Mouse (Mus musculus): ENCODE results near the gene Rgl1. TPM values are rescaled to one million over a fixed set of nuclear protein-coding genes. Genes with fewer than 3 reads are reported as not detected.

Gene Rgl1
- polyA plus RNA-seq, 2 experiments = 5.4 to 8.6 TPM

- DNase-seq (ENCODE audit: low read depth in 3 of 3, low spot score in 3 of 3) (no peak), ATAC-seq (ENCODE audit: insufficient read depth) (no peak)
- no peak overlapping the region for H3K4me2 ChIP-seq (ENCODE audit: low read depth)
- H3K9ac ChIP-seq (replicated peaks) = no peak overlapping the region
- H3K4me1 ChIP-seq (replicated peaks; ENCODE audit: control insufficient read depth in 2 of 2, insufficient read depth in 2 of 2, low read length in 1 of 2) = no peaks in the 10 kb centered on the region
- H3K9me3 ChIP-seq (ENCODE audit: control insufficient read depth, low read length) = no peaks in the 10 kb centered on the region
- peaks cover 51% of the 10 kb centered on the region for H3K36me3 ChIP-seq (replicated peaks; ENCODE audit: control insufficient read depth, insufficient read depth, low read depth)
- TF ChIP-seq CTCF (IDR thresholded peaks at IDR 0.05; ENCODE audit: low read depth) = no peak
- TF ChIP-seq EP300 (IDR thresholded peaks at IDR 0.05; ENCODE audit: low read depth) = no peak
- no peak overlapping the region for H3K27ac ChIP-seq
- no peak overlapping the region for H3K4me3 ChIP-seq (ENCODE audit: insufficient read depth in 1 of 2, low read depth in 2 of 2, low read length in 2 of 2)
- WGBS (ENCODE audit: insufficient replicate concordance) = 83% methylated on average over 9 of the region's 9 CpGs
- peaks cover under 1% of the 10 kb centered on the region for H3K27me3 ChIP-seq (ENCODE audit: control insufficient read depth, insufficient read depth, low read length)
These were observed 4.9 kb upstream of the Rgl1 start for GRCm38 (mm10) chr1:152771016-152771415.

GRCm38 (mm10) chr1:152767749-152768488 lies 1.8 kb upstream of the Rgl1 start:
- ATAC-seq (ENCODE audit: insufficient read depth) (peak; percentile 48), DNase-seq (ENCODE audit: low read depth in 3 of 3, low spot score in 3 of 3) (peak; percentile 84 to 89 (median 86))
- Histone ChIP-seq H3K4me2 (ENCODE audit: low read depth) (peak overlapping the region; percentile 92), H3K9ac (replicated peaks) (peak overlapping the region; percentile 91; the same call in 1 of the 2 replicates), H3K36me3 (replicated peaks; ENCODE audit: control insufficient read depth, insufficient read depth, low read depth) (peaks cover 34% of the 10 kb centered on the region), H3K4me3 (ENCODE audit: insufficient read depth in 1 of 2, low read depth in 2 of 2, low read length in 2 of 2) (peak overlapping the region; percentile 73 to 92; a peak in 3 of 4 replicates), H3K27ac (no peak overlapping the region), H3K27me3 (ENCODE audit: control insufficient read depth, insufficient read depth, low read length) (peaks cover 16% of the 10 kb centered on the region), H3K4me1 (replicated peaks; ENCODE audit: control insufficient read depth in 2 of 2, insufficient read depth in 2 of 2, low read length in 1 of 2) (no peaks in the 10 kb centered on the region), H3K9me3 (ENCODE audit: control insufficient read depth, low read length) (no peaks in the 10 kb centered on the region)
- 6% methylated on average over 5 of the region's 5 CpGs for WGBS (ENCODE audit: insufficient replicate concordance)
- TF ChIP-seq CTCF (IDR thresholded peaks at IDR 0.05; ENCODE audit: low read depth) = peak; percentile 84
- no peak for TF ChIP-seq EP300 (IDR thresholded peaks at IDR 0.05; ENCODE audit: low read depth)

- DNase-seq (ENCODE audit: low read depth in 3 of 3, low spot score in 3 of 3) = peak in 1 of 3 experiments; percentile 37
- WGBS (ENCODE audit: insufficient replicate concordance) = under 1% methylated on average over 60 of the region's 60 CpGs
These were observed 925 bp upstream of the Rgl1 start for GRCm38 (mm10) chr1:152766804-152767748.

GRCm38 (mm10) chr1:152761791-152762190 lies 4.4 kb downstream of the Rgl1 start:
- Histone ChIP-seq H3K27ac (no peak overlapping the region), H3K36me3 (replicated peaks; ENCODE audit: control insufficient read depth, insufficient read depth, low read depth) (no peaks in the 10 kb centered on the region), H3K9ac (replicated peaks) (no peak overlapping the region), H3K9me3 (ENCODE audit: control insufficient read depth, low read length) (no peaks in the 10 kb centered on the region), H3K4me1 (replicated peaks; ENCODE audit: control insufficient read depth in 2 of 2, insufficient read depth in 2 of 2, low read length in 1 of 2) (no peaks in the 10 kb centered on the region), H3K4me3 (ENCODE audit: insufficient read depth in 1 of 2, low read depth in 2 of 2, low read length in 2 of 2) (no peak overlapping the region), H3K4me2 (ENCODE audit: low read depth) (no peak overlapping the region), H3K27me3 (ENCODE audit: control insufficient read depth, insufficient read depth, low read length) (peaks cover 16% of the 10 kb centered on the region)
- DNase-seq (ENCODE audit: low read depth in 3 of 3, low spot score in 3 of 3) (no peak), ATAC-seq (ENCODE audit: insufficient read depth) (no peak)
- no peak for TF ChIP-seq CTCF (IDR thresholded peaks at IDR 0.05; ENCODE audit: low read depth)
- no peak for TF ChIP-seq EP300 (IDR thresholded peaks at IDR 0.05; ENCODE audit: low read depth)
- 29% methylated on average over 2 of the region's 2 CpGs for WGBS (ENCODE audit: insufficient replicate concordance)

More at GRCm38 (mm10) chr1:152766804-152767748, 925 bp upstream of the Rgl1 start:
- H3K4me1 ChIP-seq (replicated peaks; ENCODE audit: control insufficient read depth in 2 of 2, insufficient read depth in 2 of 2, low read length in 1 of 2) = no peaks in the 10 kb centered on the region
- peak overlapping the region; percentile 78 for H3K27ac ChIP-seq
- peak overlapping the region; percentile 73 to 92 for H3K4me3 ChIP-seq (ENCODE audit: insufficient read depth in 1 of 2, low read depth in 2 of 2, low read length in 2 of 2)
- H3K4me2 ChIP-seq (ENCODE audit: low read depth) = peak overlapping the region; percentile 92
- peaks cover 25% of the 10 kb centered on the region for H3K36me3 ChIP-seq (replicated peaks; ENCODE audit: control insufficient read depth, insufficient read depth, low read depth)
- peaks cover 16% of the 10 kb centered on the region for H3K27me3 ChIP-seq (ENCODE audit: control insufficient read depth, insufficient read depth, low read length)
- H3K9ac ChIP-seq (replicated peaks) = peak overlapping the region; percentile 91
- ATAC-seq (ENCODE audit: insufficient read depth) = peak; percentile 73
- H3K9me3 ChIP-seq (ENCODE audit: control insufficient read depth, low read length) = no peaks in the 10 kb centered on the region
- TF ChIP-seq CTCF (IDR thresholded peaks at IDR 0.05; ENCODE audit: low read depth) (no peak), EP300 (IDR thresholded peaks at IDR 0.05; ENCODE audit: low read depth) (no peak)
